ENCODE assay signal across 10 mouse cellular contexts in the genomic region with DNA sequence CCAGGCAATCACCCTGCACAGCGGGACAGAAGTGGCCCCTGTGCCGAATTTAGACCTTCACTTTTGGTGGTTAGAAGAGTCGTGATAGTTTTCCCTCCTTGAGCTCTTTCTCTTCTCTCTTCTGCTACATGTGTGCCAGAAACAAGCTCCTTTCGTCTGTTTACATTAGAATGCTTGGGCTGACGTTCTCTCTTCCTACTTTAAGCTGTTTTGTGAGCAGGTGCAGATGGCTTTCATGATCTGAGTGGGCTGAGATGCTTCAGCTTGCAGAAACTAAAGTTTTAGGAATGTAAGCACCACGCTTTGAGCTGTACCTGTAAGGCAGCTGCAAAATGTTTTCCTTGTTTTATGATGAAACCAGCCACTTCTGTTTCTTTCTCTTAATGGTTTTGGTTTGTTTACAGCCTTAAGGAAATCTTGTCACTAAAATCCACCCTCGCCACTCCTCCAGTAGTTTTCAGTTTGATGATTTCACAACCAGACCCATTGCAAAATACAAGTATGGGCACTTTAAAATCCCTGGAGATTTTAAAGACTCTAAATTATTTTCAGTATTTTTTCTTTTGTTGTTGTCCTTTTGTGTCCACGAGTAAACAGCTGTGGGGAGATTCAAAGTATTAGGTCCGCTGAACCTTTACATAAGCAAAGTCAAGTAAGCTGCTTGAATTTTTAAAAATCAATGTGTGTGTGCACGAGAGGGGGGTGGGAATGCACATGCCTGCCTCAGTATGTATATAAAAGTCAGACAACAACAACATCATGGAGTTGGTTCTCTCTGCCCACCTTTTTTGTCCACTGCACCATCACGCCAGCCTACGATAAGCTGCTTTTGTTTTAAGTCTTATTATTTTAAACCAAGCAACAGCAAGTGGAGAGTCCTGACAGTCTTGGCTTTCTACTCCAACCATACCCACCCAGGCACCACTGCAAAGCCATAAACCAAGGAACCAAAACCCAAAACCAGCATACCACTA. TPM values are rescaled to one million over a fixed set of nuclear protein-coding genes. Genes with fewer than 3 reads are reported as not detected.
DNase-seq lines count a peak whose midpoint lies in the region; ATAC-seq and TF ChIP-seq lines count a peak whose summit lies in the region.
"Had no signal": no experiment of that assay in that cellular context is flagged by ENCODE, and none has a peak within 500 bp of the region (broad histone marks: within the 10 kb centered on the region; RNA-seq: fewer than 3 reads in every experiment).

No protein-coding gene starts in this region.

- H3K4me2 ChIP-seq in forebrain, embryonic 16.5 days (ENCODE audit: low read length) = 0 out of 2 replicates have a peak overlapping the region, but pooled peaks have one; percentile 6
- H3K4me2 ChIP-seq: hindbrain, embryonic 13.5 days had no signal

- TF ChIP-seq CTCF in lung, adult 2 months (IDR thresholded peaks at IDR 0.05; ENCODE audit: insufficient read depth, low read length) = no peak

- no peaks in the 10 kb centered on the region for H3K27me3 ChIP-seq in forebrain, embryonic 16.5 days (replicated peaks; ENCODE audit: control insufficient read depth, insufficient read depth, low read length)
- H3K27me3 ChIP-seq: hindbrain, embryonic 13.5 days had no signal

- no peak for TF ChIP-seq POLR2A in lung, adult 2 months (IDR thresholded peaks at IDR 0.05; ENCODE audit: borderline replicate concordance, extremely low read depth, low read depth, low read length)

- peak overlapping the region; percentile 13 for H3K4me3 ChIP-seq in lung, adult 2 months (replicated peaks; ENCODE audit: extremely low read depth, low read depth, low read length)
- H3K4me3 ChIP-seq in forebrain, embryonic 16.5 days (replicated peaks; ENCODE audit: low read length) = no peak overlapping the region
- H3K4me3 ChIP-seq: hindbrain, embryonic 13.5 days had no signal

- 33% methylated on average over 12 of the region's 12 CpGs for WGBS in lung, adult 2 months
- 31% methylated on average over 12 of the region's 12 CpGs for WGBS in forebrain, embryonic 16.5 days

- H3K9me3 ChIP-seq in forebrain, embryonic 16.5 days (ENCODE audit: control insufficient read depth, low read length) = no peaks in the 10 kb centered on the region
- H3K9me3 ChIP-seq: hindbrain, embryonic 13.5 days had no signal

- H3K4me1 ChIP-seq in lung, adult 2 months (ENCODE audit: control insufficient read depth, insufficient read depth, low read length) = peaks cover 21% of the 10 kb centered on the region
- H3K4me1 ChIP-seq in forebrain, embryonic 16.5 days (replicated peaks; ENCODE audit: control insufficient read depth, insufficient read depth, low read length) = peaks cover 14% of the 10 kb centered on the region

- ATAC-seq in forebrain, embryonic 16.5 days = no peak
- no peak for ATAC-seq in monocyte, adult 5-6 weeks (replicated peaks; ENCODE audit: insufficient number of reproducible peaks, low FRiP score, low TSS enrichment, poor library complexity, severe bottlenecking)

- H3K27ac ChIP-seq in forebrain, embryonic 16.5 days (ENCODE audit: low read length) = no peak overlapping the region
- H3K27ac ChIP-seq: hindbrain, embryonic 13.5 days had no signal

- no peak overlapping the region for H3K9ac ChIP-seq in forebrain, embryonic 16.5 days (replicated peaks; ENCODE audit: low read depth, low read length)
- H3K9ac ChIP-seq: hindbrain, embryonic 13.5 days had no signal

- intact Hi-C loops in gastrocnemius, postnatal 14 days (cut with DNase I; ENCODE audit: low total_unique reads) = no loop called here

- H3K36me3 ChIP-seq in forebrain, embryonic 16.5 days (ENCODE audit: control insufficient read depth, insufficient read depth) = no peaks in the 10 kb centered on the region
- H3K36me3 ChIP-seq: hindbrain, embryonic 13.5 days had no signal

- DNase-seq in gastrocnemius, adult 18-20 months (ENCODE audit: low spot score) = peak; percentile 24
- DNase-seq in gastrocnemius, postnatal 14 days = no peak
- DNase-seq in lung, adult 2 months = no peak
- DNase-seq in lung, postnatal 4 days = no peak
- DNase-seq in right cerebral cortex, postnatal 36 days (ENCODE audit: low spot score in 2 of 2) = peak; percentile 5 to 12
- DNase-seq in cerebellum, adult 9-10 months = no peak

RNA-seq across cellular contexts. Expression of a gene that starts 38.0 kb away (rescaled TPM):
- not detected for total RNA-seq in gastrocnemius, adult 18-20 months (2021)
- total RNA-seq in gastrocnemius, postnatal 14 days (2021) = not detected
- polyA plus RNA-seq in lung, adult 2 months (2012; rRNA removed) = not detected in 2 replicates
- not detected in 2 replicates for polyA plus RNA-seq in forebrain, embryonic 16.5 days (2015; fragmentation: Nextera tagmentation; extraction: Ambion mirVana)
- not detected in 3 replicates for total RNA-seq in monocyte, adult 5-6 weeks (2017)
- polyA plus RNA-seq: hindbrain, embryonic 13.5 days; testis, adult 2 months had no signal

Comparison
In these comparisons a context has a peak if more than half of its experiments do, and no peak if none do; other contexts are left out.
1. DNase-seq: peak in gastrocnemius, adult 18-20 months (single experiment) and right cerebral cortex, postnatal 36 days (2 of 2); none in gastrocnemius, postnatal 14 days (single experiment), lung, adult 2 months (single experiment), lung, postnatal 4 days (0 of 2) and cerebellum, adult 9-10 months (single experiment).